Mouse (Mus musculus) gastrocnemius, adult 2 months (tissue): ENCODE measurements around the gene Tcf7l2. TPM values are rescaled to one million over a fixed set of nuclear protein-coding genes. Genes with fewer than 3 reads are reported as not detected.

ENCODE experiments used
- DNase-seq: peaks from one replicate; pipeline ENCODE4 v3.0.0; 2022
- H3K27ac ChIP-seq: fragments of 200-600 bp; 2 replicates; pipeline ENCODE4 v1.8.1; 2022; ENCODE audit warnings: mild to moderate bottlenecking
- H3K4me3 ChIP-seq: fragments of 200-600 bp; 2 replicates; pipeline ENCODE4 v1.8.1; 2022; ENCODE audit warnings: mild to moderate bottlenecking, moderate library complexity
- CTCF ChIP-seq: fragments of 200-600 bp; IDR thresholded peaks from 2 replicates; pipeline ENCODE4 v1.8.1; 2022; ENCODE audit warnings: antibody characterized with exemption, mild to moderate bottlenecking, moderate library complexity
- intact Hi-C: fragments of 180-260 bp; cut with DNase I; formaldehyde crosslinking; loops from one replicate; pipeline ENCODE4 v1.15.1; 2025
- total RNA-seq, 2 experiments: library from RNA; stranded (reverse); gene quantifications; 2 replicates each; pipeline ENCODE4 v1.2.3; 2021

The Tcf7l2 gene
- total RNA-seq, 2 experiments from 2014 or later, result 10.3 to 11.0 TPM

DNA sequence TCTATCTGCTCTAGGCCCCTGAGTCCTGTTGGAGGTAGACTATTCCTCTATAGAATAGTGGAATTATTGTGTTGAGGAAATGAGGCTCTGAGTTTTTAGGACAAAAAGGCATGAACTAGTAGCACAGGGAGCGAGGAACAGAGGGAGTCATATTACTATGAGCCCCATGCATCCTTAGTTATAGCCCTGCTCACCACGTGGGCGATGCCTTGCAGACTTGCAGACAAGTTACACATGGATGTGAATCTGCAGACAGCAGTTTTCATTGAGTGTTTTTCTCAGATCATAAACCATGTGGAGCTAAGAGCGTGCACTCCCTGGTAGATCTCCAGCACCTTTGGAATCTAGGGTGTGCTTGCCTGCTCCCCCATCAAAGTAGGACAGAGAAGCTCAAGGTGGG is 90.5 kb downstream of the Tcf7l2 start:
- no peak overlapping the region for H3K4me3 ChIP-seq
- intact Hi-C loops, result no loop called here
- no peak for TF ChIP-seq CTCF
- no peak overlapping the region for H3K27ac ChIP-seq
- no peak for DNase-seq

DNA sequence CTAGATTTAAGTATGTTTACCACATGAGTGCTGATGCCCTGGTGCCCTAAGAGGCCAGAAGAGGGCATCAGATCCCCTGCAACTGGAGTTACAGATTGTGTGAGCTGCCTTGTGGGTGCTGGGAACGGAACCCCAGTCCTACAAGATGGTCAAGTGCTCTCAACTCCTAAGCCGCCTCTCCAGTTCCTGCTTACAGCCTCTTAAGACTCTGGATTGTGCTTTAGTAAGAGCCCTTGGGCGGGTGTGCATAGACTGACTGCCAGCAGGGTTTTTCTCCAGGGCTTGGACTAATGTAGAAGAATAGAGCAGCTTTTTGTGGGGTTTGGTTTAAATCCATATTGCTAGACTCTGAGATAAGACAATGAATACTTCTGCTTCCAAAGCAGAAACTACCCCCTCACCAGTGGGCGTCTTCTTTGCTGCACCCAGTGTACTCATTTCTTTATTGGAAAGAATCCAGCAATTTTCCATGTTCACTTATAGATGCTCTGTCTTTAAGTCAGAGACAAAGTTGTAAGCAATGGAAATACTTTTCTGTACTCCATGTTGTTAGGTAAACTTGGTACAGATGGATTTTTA is 92.3 kb downstream of the Tcf7l2 start:
- intact Hi-C loops, result no loop called here
- DNase-seq, result no peak
- no peak overlapping the region for H3K4me3 ChIP-seq
- TF ChIP-seq CTCF, result no peak
- no peak overlapping the region for H3K27ac ChIP-seq

GRCm38 (mm10) chr19:55836930-55837687 is 95.5 kb downstream of the Tcf7l2 start:
- no peak for DNase-seq
- no peak overlapping the region for H3K4me3 ChIP-seq
- intact Hi-C loops, result no loop called here
- peak overlapping the region; percentile 73 for H3K27ac ChIP-seq
- TF ChIP-seq CTCF, result no peak

DNA sequence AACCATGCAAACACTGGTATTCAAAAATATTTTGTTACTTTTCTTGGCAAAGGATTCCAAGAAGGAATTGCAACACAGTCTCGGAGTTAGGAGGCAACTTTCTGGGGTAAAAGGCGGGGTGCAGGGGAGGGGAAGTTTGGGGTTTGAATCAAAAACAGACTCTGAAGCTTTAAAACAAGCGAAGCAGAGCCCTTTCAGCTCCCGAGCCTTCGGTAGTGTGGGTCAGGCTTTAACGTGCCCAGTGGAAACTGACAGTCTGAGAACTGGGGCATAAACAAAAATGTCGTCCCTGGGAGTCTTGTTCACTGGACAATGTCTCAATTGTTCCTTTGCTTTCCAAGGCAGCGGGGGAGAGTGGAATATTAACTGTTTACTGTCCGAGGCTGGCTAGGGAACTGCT is 96.3 kb downstream of the Tcf7l2 start:
- Histone ChIP-seq H3K27ac (peak overlapping the region; percentile 73), H3K4me3 (peak overlapping the region; percentile 46)
- intact Hi-C loops, result no loop called here
- no peak for DNase-seq
- TF ChIP-seq CTCF, result no peak

DNA sequence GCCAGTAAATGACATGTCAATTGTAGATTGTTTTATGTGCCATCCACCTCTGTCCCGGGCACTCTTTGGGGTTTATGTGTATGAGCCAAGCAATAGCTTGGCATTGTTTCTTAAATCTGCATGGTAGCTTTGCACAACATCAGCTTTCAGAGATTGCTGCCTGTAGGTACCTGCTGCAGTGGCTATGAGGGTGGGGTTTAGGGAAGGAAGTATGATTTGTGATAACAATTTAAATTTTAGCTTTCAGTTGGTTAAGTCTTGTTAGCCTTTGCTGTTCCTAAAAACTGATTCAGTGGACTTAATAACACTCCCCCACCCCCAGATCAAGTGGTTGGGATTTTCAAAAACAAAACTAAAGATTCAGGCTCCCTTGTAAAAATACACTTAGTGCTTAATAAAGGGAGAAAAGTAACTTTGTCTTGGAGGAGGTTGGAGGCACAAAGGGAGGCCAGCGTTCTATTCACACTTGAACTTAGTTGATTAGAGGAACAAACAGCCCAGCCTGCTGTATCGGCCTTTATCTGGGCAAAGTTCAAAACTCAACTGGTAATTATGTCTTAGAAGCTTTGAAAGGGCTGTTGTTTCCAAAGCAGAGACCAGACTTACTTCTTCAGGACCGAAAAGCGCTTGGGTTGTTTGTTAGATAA is 96.9 kb downstream of the Tcf7l2 start:
- H3K27ac ChIP-seq, result peak overlapping the region; percentile 73
- DNase-seq, result no peak
- intact Hi-C loops, result no loop called here
- H3K4me3 ChIP-seq, result peak overlapping the region; percentile 46
- TF ChIP-seq CTCF, result no peak

DNA sequence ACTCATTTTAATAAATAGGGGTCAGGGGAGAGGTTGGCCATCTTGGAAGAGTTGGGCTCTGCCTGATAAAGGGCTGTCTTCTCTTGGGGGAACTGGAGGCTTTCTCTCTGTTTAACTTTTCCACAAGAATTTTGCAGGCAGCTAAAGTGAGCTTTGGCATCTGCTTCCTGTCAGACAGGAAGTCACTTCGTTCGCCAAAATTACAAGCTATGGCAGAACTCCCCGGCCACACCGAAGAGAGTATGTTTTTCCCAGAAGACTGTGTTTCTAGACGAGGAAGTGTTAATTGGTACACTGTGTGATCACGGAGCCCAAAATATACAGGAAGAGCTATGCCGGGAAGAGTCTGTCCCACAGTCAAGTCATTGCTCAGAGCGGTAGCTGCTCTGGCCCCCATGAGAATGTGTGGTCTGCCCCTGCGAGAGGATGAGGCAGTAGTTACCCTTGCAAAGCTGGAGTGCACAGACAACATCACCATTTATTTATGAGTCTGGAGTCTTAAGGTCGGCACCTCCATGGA is 97.5 kb downstream of the Tcf7l2 start:
- peak overlapping the region; percentile 73 for H3K27ac ChIP-seq
- no peak for TF ChIP-seq CTCF
- DNase-seq, result no peak
- peak overlapping the region; percentile 1 for H3K4me3 ChIP-seq
- intact Hi-C loops, result no loop called here

GRCm38 (mm10) chr19:55840499-55841121 is 99.0 kb downstream of the Tcf7l2 start:
- DNase-seq, result no peak
- Histone ChIP-seq H3K4me3 (no peak overlapping the region), H3K27ac (no peak overlapping the region)
- no peak for TF ChIP-seq CTCF
- intact Hi-C loops, result no loop called here

DNA sequence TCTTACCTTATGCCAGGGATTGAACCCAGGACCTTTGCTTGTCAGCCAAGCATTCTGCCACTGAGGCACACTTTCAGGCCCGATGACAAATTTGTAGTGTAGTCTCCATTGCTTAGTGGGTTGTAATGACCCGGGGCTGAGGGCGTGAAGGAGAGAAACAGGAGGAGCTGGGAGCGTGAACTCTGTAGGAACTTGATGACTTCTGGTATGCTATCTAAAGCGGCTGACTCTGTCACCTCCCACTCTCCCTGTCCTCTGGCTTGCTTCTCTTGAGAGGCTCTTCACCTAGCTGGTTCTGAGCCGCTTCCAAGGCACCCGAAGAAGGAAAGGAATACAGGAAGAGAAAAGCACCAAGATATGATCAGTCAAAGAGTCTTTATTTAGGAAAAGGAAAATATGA is 100.4 kb downstream of the Tcf7l2 start:
- DNase-seq, result no peak
- Histone ChIP-seq H3K27ac (no peak overlapping the region), H3K4me3 (no peak overlapping the region)
- intact Hi-C loops, result no loop called here
- no peak for TF ChIP-seq CTCF

GRCm38 (mm10) chr19:55843111-55843887 is 101.7 kb downstream of the Tcf7l2 start:
- Histone ChIP-seq H3K4me3 (no peak overlapping the region), H3K27ac (peak overlapping the region; percentile 32; the same call in 1 of the 2 replicates)
- no peak for TF ChIP-seq CTCF
- intact Hi-C loops, result no loop called here
- DNase-seq, result no peak

GRCm38 (mm10) chr19:55845702-55846101 is 104.1 kb downstream of the Tcf7l2 start:
- no peak for TF ChIP-seq CTCF
- Histone ChIP-seq H3K27ac (peak overlapping the region; percentile 4), H3K4me3 (no peak overlapping the region)
- DNase-seq, result no peak
- intact Hi-C loops, result no loop called here

- TF ChIP-seq CTCF, result no peak
- H3K27ac ChIP-seq, result 0 out of 2 replicates have a peak overlapping the region, but pooled peaks have one; percentile 20
- DNase-seq, result no peak
- H3K4me3 ChIP-seq, result no peak overlapping the region
- intact Hi-C loops, result no loop called here
Measured at GRCm38 (mm10) chr19:55846256-55846655, 104.6 kb downstream of the Tcf7l2 start.

DNA sequence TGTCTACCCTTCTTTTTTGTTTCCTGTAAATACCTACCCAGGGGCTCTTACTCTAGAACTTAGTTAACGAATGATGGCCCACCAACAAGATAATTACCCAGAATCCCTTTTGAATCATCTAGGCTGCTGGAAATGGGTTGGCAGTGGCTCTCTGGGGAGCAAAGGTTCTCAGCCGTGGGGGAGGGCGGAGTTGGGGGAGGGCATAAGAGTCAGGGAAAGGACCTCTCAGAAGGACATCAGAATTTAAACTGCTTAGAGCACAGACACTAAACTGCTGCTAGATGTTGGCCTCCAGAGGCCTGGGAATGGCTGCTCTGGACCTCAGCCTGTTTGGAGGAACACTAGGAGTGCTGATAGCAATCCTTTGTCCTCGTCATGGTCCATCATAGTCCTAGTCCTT is 105.4 kb downstream of the Tcf7l2 start:
- no peak for TF ChIP-seq CTCF
- H3K27ac ChIP-seq, result peak overlapping the region; percentile 12; the same call in 1 of the 2 replicates
- intact Hi-C loops, result no loop called here
- H3K4me3 ChIP-seq, result no peak overlapping the region
- no peak for DNase-seq
